Mouse (Mus musculus) heart, embryonic 16.5 days (tissue): ENCODE data around the gene Mpdz. TPM values are rescaled to one million over a fixed set of nuclear protein-coding genes. Genes with fewer than 3 reads are reported as not detected.

ENCODE experiments used
- ATAC-seq: fragments of 200-750 bp; cut with Nextera tagmentation; replicated peaks from 2 replicates; pipeline ENCODE4 v1.8.0; 2017; ENCODE audit warnings: moderate number of reproducible peaks; ENCODE audit not compliant: insufficient read depth, low FRiP score; ENCODE audit errors: extremely low read depth
- H3K27ac ChIP-seq: fragments of 300-500 bp; sonication (generic); 2 replicates; pipeline ENCODE4 v1.5.1; 2014; ENCODE audit warnings: mild to moderate bottlenecking, low read length, control low read depth, moderate library complexity
- H3K27me3 ChIP-seq: fragments of 300-500 bp; sonication (generic); 2 replicates; pipeline ENCODE4 v1.6.1; 2014; ENCODE audit warnings: low read length, mixed read lengths; ENCODE audit not compliant: control insufficient read depth, insufficient read depth
- H3K36me3 ChIP-seq: fragments of 300-500 bp; sonication (generic); 2 replicates; pipeline ENCODE4 v1.6.1; 2014; ENCODE audit not compliant: control insufficient read depth, insufficient read depth
- H3K4me1 ChIP-seq: fragments of 300-500 bp; sonication (generic); 2 replicates; pipeline ENCODE4 v1.6.1; 2014; ENCODE audit warnings: low read length, mixed read lengths; ENCODE audit not compliant: control insufficient read depth, insufficient read depth
- H3K4me2 ChIP-seq: fragments of 300-500 bp; sonication (generic); 2 replicates; pipeline ENCODE4 v1.6.1; 2014; ENCODE audit warnings: low read depth, mild to moderate bottlenecking, control low read depth, low read length
- H3K4me3 ChIP-seq: fragments of 300-500 bp; sonication (generic); 2 replicates; pipeline ENCODE4 v1.5.1; 2014; ENCODE audit warnings: mild to moderate bottlenecking, control low read depth, low read length
- H3K9ac ChIP-seq: fragments of 300-500 bp; sonication (generic); 2 replicates; pipeline ENCODE4 v1.6.1; 2014; ENCODE audit warnings: low read length, control low read depth
- H3K9me3 ChIP-seq: fragments of 300-500 bp; sonication (generic); replicated peaks from 2 replicates; pipeline ENCODE4 v1.6.1; 2016; ENCODE audit warnings: low read length; ENCODE audit not compliant: control insufficient read depth
- WGBS: fragments of 180-500 bp; shearing (Covaris S2); extraction: QIAGEN DNeasy Blood & Tissue Kit; methylation state at CpG from one replicate; pipeline ENCODE4 v1.1.7; 2014; 5-methylcytosine and 5-hydroxymethylcytosine counted together
- polyA plus RNA-seq: library from polyadenylated mRNA; unstranded; fragments of >200 nt; fragmentation: Nextera tagmentation; extraction: Ambion mirVana; gene quantifications from 2 replicates; pipeline ENCODE4 v1.2.1, GENCODE M21; 2015

Mpdz gene
- polyA plus RNA-seq, 1 experiment from 2014 or later = 19.5 TPM

DNA sequence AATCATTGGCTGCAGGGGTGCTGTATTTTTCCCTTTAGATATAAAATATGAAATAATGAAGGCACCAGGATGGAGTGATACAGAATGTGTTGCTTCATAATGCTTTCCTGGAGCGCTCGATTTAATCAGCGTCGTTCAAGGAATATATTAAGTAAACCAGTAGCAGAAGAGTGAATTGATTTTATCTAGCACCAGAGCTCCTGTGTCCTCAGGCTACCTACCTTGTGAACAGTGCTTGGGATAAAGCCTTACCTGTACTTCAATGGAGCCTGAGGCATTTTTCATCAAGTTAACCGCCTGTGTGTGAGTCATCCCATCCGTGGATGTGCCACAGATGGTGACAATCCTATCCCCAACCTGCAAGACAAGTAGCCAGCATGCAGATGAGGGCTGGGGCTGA, 159.5 kb downstream of the Mpdz start:
- no peak overlapping the region for H3K4me2 ChIP-seq
- peaks cover 30% of the 10 kb centered on the region for H3K36me3 ChIP-seq
- H3K9ac ChIP-seq = no peak overlapping the region
- no peaks in the 10 kb centered on the region for H3K9me3 ChIP-seq
- H3K27me3 ChIP-seq = no peaks in the 10 kb centered on the region
- ATAC-seq = no peak
- H3K4me3 ChIP-seq = no peak overlapping the region
- H3K27ac ChIP-seq = no peak overlapping the region
- WGBS = 96% methylated on average over 6 of the region's 6 CpGs
- no peaks in the 10 kb centered on the region for H3K4me1 ChIP-seq

DNA sequence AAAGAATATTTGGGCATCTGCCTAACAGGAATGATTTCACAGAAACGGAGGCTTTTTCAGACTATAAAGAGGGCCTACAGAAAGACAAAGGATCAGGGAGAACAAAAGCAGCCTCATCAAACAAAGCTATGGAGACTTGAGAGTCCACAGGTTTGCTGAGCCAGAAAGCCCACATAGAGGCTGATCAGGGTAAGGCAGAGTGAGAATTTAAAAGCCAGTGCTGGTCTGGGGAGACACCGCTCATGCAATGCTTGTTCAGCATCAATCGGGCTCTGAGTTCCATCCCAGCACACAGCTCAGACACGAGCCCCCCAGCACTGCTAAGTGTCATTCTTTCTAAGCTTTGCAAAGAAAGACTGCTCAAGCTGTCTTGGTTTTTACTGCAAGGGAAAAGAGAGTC, 162.5 kb downstream of the Mpdz start:
- H3K27me3 ChIP-seq = no peaks in the 10 kb centered on the region
- 0 out of 2 replicates have a peak, but pooled peaks cover 2% of the 10 kb centered on the region for H3K4me1 ChIP-seq
- H3K4me3 ChIP-seq = no peak overlapping the region
- no peak for ATAC-seq
- WGBS = 82% methylated on average over 4 of the region's 4 CpGs
- H3K9me3 ChIP-seq = no peaks in the 10 kb centered on the region
- no peak overlapping the region for H3K27ac ChIP-seq
- H3K4me2 ChIP-seq = no peak overlapping the region
- H3K9ac ChIP-seq = no peak overlapping the region
- H3K36me3 ChIP-seq = peaks cover 29% of the 10 kb centered on the region

DNA sequence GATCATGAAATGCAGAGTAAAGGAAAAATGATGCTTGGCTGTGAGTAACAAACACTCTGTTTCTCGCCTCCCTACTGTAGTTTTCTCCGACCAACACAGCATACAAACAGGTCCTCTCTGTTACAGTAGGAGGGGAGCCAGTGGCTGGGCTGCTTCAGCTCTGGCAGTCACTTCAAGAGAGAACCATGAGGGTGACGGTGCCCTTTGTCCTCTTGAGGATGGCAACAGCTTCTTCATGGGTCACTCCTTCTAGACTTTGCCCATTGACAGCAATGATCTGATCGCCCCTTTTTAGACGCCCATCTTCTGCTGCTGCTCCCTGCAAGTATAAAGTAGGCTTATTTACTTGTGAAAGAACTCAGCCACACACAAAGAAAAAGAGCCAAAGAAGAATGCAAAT, 163.2 kb downstream of the Mpdz start:
- H3K4me3 ChIP-seq = no peak overlapping the region
- no peaks in the 10 kb centered on the region for H3K9me3 ChIP-seq
- no peak overlapping the region for H3K4me2 ChIP-seq
- no peak overlapping the region for H3K27ac ChIP-seq
- H3K36me3 ChIP-seq = peaks cover 27% of the 10 kb centered on the region
- H3K4me1 ChIP-seq = 0 out of 2 replicates have a peak, but pooled peaks cover 2% of the 10 kb centered on the region
- 93% methylated on average over 5 of the region's 5 CpGs for WGBS
- no peaks in the 10 kb centered on the region for H3K27me3 ChIP-seq
- no peak overlapping the region for H3K9ac ChIP-seq
- no peak for ATAC-seq

DNA sequence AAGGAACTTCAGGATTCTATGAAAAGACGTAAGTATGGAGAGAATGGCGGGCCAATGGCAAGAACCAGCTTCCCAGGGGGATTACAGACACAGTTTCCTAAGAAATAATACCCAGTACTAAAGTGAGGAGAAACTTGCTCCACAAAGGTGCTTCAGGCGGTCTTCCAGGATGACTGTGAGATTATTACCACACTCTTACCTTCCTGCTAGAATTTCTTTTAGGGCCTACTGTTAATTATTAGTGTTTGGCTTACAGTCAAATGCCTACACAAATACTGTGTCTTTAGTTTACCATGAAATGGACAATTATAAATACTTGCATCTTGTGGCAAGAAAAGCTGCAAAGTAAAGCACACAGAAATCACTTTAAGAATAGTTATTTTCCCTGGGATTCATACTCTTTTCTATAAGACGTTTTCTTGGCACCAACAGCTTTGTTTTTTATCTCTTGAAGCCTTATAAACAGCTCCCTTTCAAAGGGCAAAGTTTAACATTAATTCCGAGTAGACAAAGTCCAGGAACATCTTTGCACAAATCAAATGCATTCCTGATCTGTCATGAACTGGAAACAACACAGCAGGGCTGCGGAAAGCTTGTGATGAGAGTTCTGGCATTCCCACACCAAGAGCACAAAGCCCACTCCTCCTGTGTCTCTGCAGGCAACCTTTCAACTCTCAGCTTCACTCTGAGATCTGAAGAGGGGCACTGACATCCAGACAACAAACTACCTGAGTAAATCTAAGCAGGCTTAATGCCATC, 166.5 kb downstream of the Mpdz start:
- H3K27ac ChIP-seq = no peak overlapping the region
- H3K4me3 ChIP-seq = no peak overlapping the region
- 0 out of 2 replicates have a peak, but pooled peaks cover 4% of the 10 kb centered on the region for H3K4me1 ChIP-seq
- H3K9me3 ChIP-seq = no peaks in the 10 kb centered on the region
- no peaks in the 10 kb centered on the region for H3K27me3 ChIP-seq
- H3K9ac ChIP-seq = no peak overlapping the region
- no peak for ATAC-seq
- H3K36me3 ChIP-seq = peaks cover 12% of the 10 kb centered on the region
- WGBS = 53% methylated on average over 6 of the region's 6 CpGs
- no peak overlapping the region for H3K4me2 ChIP-seq

DNA sequence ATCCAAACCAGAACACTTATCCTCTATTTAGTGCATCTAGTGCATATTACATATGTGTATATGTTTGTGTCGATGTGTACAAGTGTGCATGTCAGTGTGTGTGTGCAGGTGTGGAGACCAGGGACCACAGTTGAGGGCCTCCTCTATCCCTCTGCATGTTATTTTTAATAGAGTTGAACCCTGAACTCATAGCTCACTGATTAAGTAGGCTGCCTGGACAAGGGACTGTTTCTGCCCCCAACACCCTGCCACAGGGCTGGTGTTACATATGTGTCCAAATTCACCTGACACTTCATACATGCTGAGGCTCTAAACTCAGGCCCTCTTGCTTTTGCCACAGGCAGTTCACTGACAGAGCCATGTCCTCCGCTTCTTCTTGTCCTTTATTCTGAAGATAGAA, 169.5 kb downstream of the Mpdz start:
- Histone ChIP-seq H3K36me3 (peaks cover 5% of the 10 kb centered on the region; the same call in 1 of the 2 replicates), H3K27me3 (no peaks in the 10 kb centered on the region), H3K4me3 (no peak overlapping the region), H3K9me3 (no peaks in the 10 kb centered on the region), H3K27ac (no peak overlapping the region), H3K4me1 (0 out of 2 replicates have a peak, but pooled peaks cover 4% of the 10 kb centered on the region), H3K9ac (no peak overlapping the region), H3K4me2 (no peak overlapping the region)
- ATAC-seq = no peak
- WGBS = 84% methylated on average over 2 of the region's 2 CpGs

DNA sequence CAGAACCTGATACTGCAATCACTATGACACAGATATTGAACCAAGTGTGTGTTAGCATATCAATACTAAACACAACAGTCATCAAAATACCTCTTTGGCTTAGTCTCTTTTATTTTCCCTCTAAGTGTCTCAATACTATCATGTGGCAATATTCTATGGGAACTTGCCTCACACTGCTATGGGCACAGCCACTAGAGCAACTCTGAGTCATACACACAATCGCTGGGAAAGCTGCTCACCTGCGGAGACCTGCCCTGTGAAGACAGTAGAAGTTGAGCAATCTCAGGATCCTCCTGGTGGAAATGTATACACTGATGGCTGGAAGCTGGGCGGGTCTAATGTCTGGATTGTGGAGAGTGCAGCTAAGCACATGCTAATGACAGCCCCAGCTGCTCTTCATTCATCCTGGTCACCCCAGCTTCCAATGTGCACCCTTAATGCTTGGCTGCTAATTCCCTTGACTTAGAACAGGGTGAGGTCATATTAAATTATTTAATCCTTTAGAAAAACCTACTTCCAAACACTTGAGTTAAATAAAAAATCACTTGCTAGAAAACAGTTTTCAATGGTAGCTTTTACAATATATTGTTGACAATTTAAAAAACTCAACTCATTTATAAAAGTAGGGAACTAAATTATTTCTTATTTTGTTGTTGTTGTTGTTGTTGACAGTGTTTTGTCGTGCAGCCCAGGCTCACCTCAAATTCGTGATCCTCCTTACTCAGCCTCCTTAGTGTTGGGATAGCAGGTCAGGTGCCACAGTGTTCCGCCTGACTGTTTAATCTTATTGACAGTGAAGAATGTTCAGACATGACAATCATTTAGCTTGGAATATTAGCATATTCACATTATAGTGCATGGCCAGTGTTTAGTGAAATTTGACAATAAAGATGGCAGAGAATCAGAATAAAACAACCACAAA, 189.5 kb downstream of the Mpdz start:
- Histone ChIP-seq H3K9me3 (no peaks in the 10 kb centered on the region), H3K4me1 (no peaks in the 10 kb centered on the region), H3K4me3 (no peak overlapping the region), H3K27me3 (no peaks in the 10 kb centered on the region), H3K9ac (no peak overlapping the region), H3K4me2 (no peak overlapping the region), H3K36me3 (no peaks in the 10 kb centered on the region), H3K27ac (no peak overlapping the region)
- no peak for ATAC-seq
- 67% methylated on average over 6 of the region's 6 CpGs for WGBS

DNA sequence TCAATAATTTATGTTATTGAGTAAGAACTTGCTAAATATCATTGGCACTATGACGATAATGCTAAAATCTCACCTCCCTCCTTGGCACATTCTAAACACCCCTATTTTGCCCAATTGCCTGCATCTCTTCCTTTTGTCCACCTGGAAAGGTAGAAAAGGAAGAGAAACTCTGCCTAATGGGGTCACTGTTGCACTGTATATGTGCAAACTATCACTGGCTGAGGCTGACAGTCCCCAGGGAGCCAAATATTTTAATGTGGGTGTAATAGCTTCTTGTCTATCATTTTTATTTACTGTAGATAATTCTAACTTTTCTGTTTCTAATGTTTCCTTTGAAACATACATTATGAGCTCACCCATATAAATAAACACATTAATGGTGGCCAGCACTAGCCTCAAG, 190.3 kb downstream of the Mpdz start:
- Histone ChIP-seq H3K36me3 (no peaks in the 10 kb centered on the region), H3K4me1 (no peaks in the 10 kb centered on the region), H3K27ac (no peak overlapping the region), H3K9ac (no peak overlapping the region), H3K4me3 (no peak overlapping the region), H3K27me3 (no peaks in the 10 kb centered on the region), H3K4me2 (no peak overlapping the region), H3K9me3 (no peaks in the 10 kb centered on the region)
- no peak for ATAC-seq
- WGBS = 96% methylated on average over 1 of the region's 1 CpGs

DNA sequence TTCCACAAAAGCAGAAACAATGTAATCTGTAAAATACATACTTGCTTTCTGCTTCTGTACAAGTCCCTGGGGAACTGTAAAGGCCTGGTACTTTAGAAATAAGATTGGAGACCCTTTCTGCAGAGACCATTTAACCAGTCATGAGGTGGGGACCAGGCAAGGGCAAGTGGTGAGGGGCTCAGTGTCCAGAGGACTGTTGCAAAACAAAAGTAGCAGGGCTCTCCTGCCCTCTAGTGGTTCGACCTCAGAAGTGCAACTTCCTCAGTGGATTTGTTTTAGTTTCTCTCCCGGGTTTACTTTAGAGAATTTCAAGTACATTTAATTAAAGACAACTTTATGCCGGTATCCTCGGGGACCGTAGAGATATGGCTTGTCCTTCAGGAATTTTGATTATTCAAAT, 190.7 kb downstream of the Mpdz start:
- Histone ChIP-seq H3K4me3 (no peak overlapping the region), H3K9ac (no peak overlapping the region), H3K36me3 (no peaks in the 10 kb centered on the region), H3K9me3 (no peaks in the 10 kb centered on the region), H3K27me3 (no peaks in the 10 kb centered on the region), H3K4me2 (no peak overlapping the region), H3K27ac (no peak overlapping the region), H3K4me1 (no peaks in the 10 kb centered on the region)
- ATAC-seq = no peak
- 10% methylated on average over 5 of the region's 5 CpGs for WGBS

DNA sequence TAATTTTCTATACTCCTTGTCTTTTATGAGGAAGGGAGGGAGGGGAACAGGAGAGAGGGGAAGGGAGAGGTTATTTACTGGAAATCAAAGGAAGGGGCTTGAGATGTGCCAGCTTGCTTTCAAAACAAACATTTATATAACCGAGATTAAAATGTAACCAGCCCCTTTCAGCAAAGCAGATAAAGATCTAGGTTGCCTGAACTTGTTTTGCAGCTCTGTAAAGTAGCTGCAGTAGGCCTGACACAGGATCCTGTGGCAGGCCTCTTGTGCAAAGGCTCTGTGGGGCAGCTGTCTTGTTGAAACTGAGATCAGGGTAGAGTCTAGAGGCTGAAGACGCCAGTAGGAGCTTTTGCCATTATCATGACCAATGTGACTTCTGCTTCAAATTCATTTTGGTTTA, 193.4 kb downstream of the Mpdz start:
- Histone ChIP-seq H3K9me3 (no peaks in the 10 kb centered on the region), H3K27ac (no peak overlapping the region), H3K4me1 (no peaks in the 10 kb centered on the region), H3K4me3 (no peak overlapping the region), H3K27me3 (no peaks in the 10 kb centered on the region), H3K36me3 (no peaks in the 10 kb centered on the region), H3K9ac (no peak overlapping the region), H3K4me2 (no peak overlapping the region)
- no peak for ATAC-seq
- WGBS = 49% methylated on average over 2 of the region's 2 CpGs
